Mouse (Mus musculus) heart, postnatal 0 days (tissue): ENCODE measurements at regions not wholly inside any gene's neighbourhood (a gene's known extent, or its start where the extent isn't known, plus 50 kb on each side); places are given as distances from the start of the nearest gene placed in this dataset.

Experiments used
- CTCF ChIP-seq: IDR thresholded peaks from 2 replicates; pipeline ENCODE4 v1.5.1; 2016; ENCODE audit warnings: antibody characterized with exemption, control low read depth, low read depth
- EP300 ChIP-seq: IDR thresholded peaks from 2 replicates; pipeline ENCODE4 v1.6.1; 2016; ENCODE audit warnings: antibody characterized with exemption, low read depth

- TF ChIP-seq CTCF (no peak), EP300 (no peak)
Measured at GRCm38 (mm10) chr12:16165126-16165525, 348.4 kb upstream of the Trib2 start.
